In the genomic region with DNA sequence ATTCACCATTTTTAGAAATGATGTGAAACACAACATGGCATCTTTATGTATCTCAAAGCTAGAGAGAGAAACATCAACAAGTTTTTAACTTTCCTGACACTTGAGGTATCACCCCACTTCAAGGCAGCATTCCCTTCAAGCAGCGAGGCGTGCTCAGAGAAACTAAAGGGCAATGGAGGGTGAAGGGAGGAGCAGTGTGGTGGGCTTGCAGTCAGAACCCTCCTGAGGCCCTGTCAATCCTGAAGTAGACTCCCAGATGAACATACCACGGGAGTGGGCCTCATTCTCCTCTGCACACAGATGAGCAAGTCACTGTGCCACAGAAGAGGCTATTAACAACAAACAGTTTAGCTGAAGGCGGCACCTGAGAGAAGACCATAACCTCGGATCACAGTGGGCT, we compare ENCODE assay signal across 24 mouse cellular contexts.
DNase-seq lines count a peak whose midpoint lies in the region; ATAC-seq and TF ChIP-seq lines count a peak whose summit lies in the region.
"Had no signal": no experiment of that assay in that cellular context is flagged by ENCODE, and none has a peak within 500 bp of the region (broad histone marks: within the 10 kb centered on the region; RNA-seq: fewer than 3 reads in every experiment).

No protein-coding gene starts in this region.

- peaks cover 8% of the 10 kb centered on the region for H3K4me1 ChIP-seq in kidney, embryonic 15.5 days
- H3K4me1 ChIP-seq in kidney, adult 2 months (ENCODE audit: control insufficient read depth, insufficient read depth, low read length): no peaks in the 10 kb centered on the region
- H3K4me1 ChIP-seq in kidney, postnatal 0 days (replicated peaks; ENCODE audit: insufficient read depth, low read length): peaks cover 5% of the 10 kb centered on the region; the same call in 1 of the 2 replicates
- H3K4me1 ChIP-seq: embryonic facial prominence, embryonic 12.5 days; forebrain, embryonic 13.5 days; forebrain, embryonic 15.5 days had no signal

- intact Hi-C loops in heart, postnatal 10 days (cut with DNase I): no loop called here

- no peaks in the 10 kb centered on the region for H3K9me3 ChIP-seq in kidney, embryonic 15.5 days (replicated peaks)
- H3K9me3 ChIP-seq in kidney, postnatal 0 days (replicated peaks; ENCODE audit: low read length): no peaks in the 10 kb centered on the region
- H3K9me3 ChIP-seq: embryonic facial prominence, embryonic 10.5 days; embryonic facial prominence, embryonic 12.5 days; forebrain, embryonic 13.5 days; forebrain, embryonic 15.5 days; G1E had no signal

- 38% methylated on average over 5 of the region's 5 CpGs for WGBS in kidney, embryonic 15.5 days
- WGBS in kidney, adult 2 months: 71% methylated on average over 5 of the region's 5 CpGs
- 40% methylated on average over 5 of the region's 5 CpGs for WGBS in kidney, postnatal 0 days

- peak; percentile 49 for DNase-seq in heart, adult 11 months
- DNase-seq in heart, postnatal 10 days: no peak
- DNase-seq in kidney, adult 2 months: no peak
- peak; percentile 72 for DNase-seq in kidney, postnatal 0 days (ENCODE audit: low spot score)
- DNase-seq in kidney, postnatal 10 days: no peak
- DNase-seq: adrenal gland, adult 8-10 months; adrenal gland, postnatal 14 days; adrenal gland, postnatal 36 days; B cell, adult 2 months; cerebellum, adult 11-12 months; cerebellum, adult 2 months; cerebellum, adult 9-10 months; cerebellum, postnatal 10 days; cerebellum, postnatal 25 days had no signal

- H3K36me3 ChIP-seq in kidney, embryonic 15.5 days: no peaks in the 10 kb centered on the region
- H3K36me3 ChIP-seq in kidney, adult 2 months (ENCODE audit: control insufficient read depth, insufficient read depth, low read length): no peaks in the 10 kb centered on the region
- no peaks in the 10 kb centered on the region for H3K36me3 ChIP-seq in kidney, postnatal 0 days (ENCODE audit: insufficient read depth, low read length)
- H3K36me3 ChIP-seq: embryonic facial prominence, embryonic 10.5 days; embryonic facial prominence, embryonic 12.5 days; forebrain, embryonic 15.5 days; G1E had no signal

- peak; percentile 82 for ATAC-seq in kidney, embryonic 15.5 days (replicated peaks; ENCODE audit: low FRiP score)
- peak; percentile 68; the same call in 1 of the 2 replicates for ATAC-seq in kidney, postnatal 0 days (replicated peaks; ENCODE audit: low FRiP score, low read depth)
- ATAC-seq: activated CD4-positive, CD25-positive, alpha-beta regulatory T cell, adult 4 months; CD4-positive, CD25-positive, alpha-beta regulatory T cell, adult 4 months; forebrain, embryonic 13.5 days; forebrain, embryonic 15.5 days; Patski had no signal

- no peak overlapping the region for H3K4me3 ChIP-seq in kidney, embryonic 15.5 days (replicated peaks)
- H3K4me3 ChIP-seq in kidney, adult 2 months (ENCODE audit: insufficient read depth, low read depth, low read length): no peak overlapping the region
- no peak overlapping the region for H3K4me3 ChIP-seq in kidney, postnatal 0 days (replicated peaks; ENCODE audit: low read depth, low read length)
- H3K4me3 ChIP-seq: embryonic facial prominence, embryonic 10.5 days; embryonic facial prominence, embryonic 12.5 days; forebrain, embryonic 13.5 days; forebrain, embryonic 15.5 days had no signal

- no peak for TF ChIP-seq POLR2A in kidney, adult 2 months (IDR thresholded peaks at IDR 0.05; ENCODE audit: low read depth, low read length)

- no peak overlapping the region for H3K9ac ChIP-seq in kidney, embryonic 15.5 days
- no peak overlapping the region for H3K9ac ChIP-seq in kidney, postnatal 0 days (ENCODE audit: low read depth, low read length)
- H3K9ac ChIP-seq: embryonic facial prominence, embryonic 12.5 days; forebrain, embryonic 13.5 days; forebrain, embryonic 15.5 days had no signal

- no peaks in the 10 kb centered on the region for H3K27me3 ChIP-seq in kidney, embryonic 15.5 days
- H3K27me3 ChIP-seq in kidney, adult 2 months (replicated peaks; ENCODE audit: control insufficient read depth, insufficient read depth, low read length): no peaks in the 10 kb centered on the region
- H3K27me3 ChIP-seq in kidney, postnatal 0 days (ENCODE audit: insufficient read depth, low read length): no peaks in the 10 kb centered on the region
- H3K27me3 ChIP-seq: CH12.LX; embryonic facial prominence, embryonic 12.5 days; forebrain, embryonic 13.5 days; forebrain, embryonic 15.5 days; Patski had no signal

- H3K27ac ChIP-seq in kidney, embryonic 15.5 days: 0 out of 2 replicates have a peak overlapping the region, but pooled peaks have one; percentile 18
- H3K27ac ChIP-seq in kidney, adult 2 months (ENCODE audit: insufficient read depth, low read depth, low read length): no peak overlapping the region
- no peak overlapping the region for H3K27ac ChIP-seq in kidney, postnatal 0 days
- H3K27ac ChIP-seq: embryonic facial prominence, embryonic 10.5 days; embryonic facial prominence, embryonic 12.5 days; forebrain, embryonic 13.5 days; forebrain, embryonic 15.5 days had no signal

- no peak overlapping the region for H3K4me2 ChIP-seq in kidney, embryonic 15.5 days
- no peak overlapping the region for H3K4me2 ChIP-seq in kidney, postnatal 0 days (ENCODE audit: low read length)
- H3K4me2 ChIP-seq: embryonic facial prominence, embryonic 12.5 days; forebrain, embryonic 13.5 days; forebrain, embryonic 15.5 days had no signal

- TF ChIP-seq CTCF in kidney, adult 2 months (conservative IDR thresholded peaks at IDR 0.05; ENCODE audit: insufficient read depth, insufficient read length, low read depth, low read length): no peak
- no peak for TF ChIP-seq CTCF in kidney, postnatal 0 days (IDR thresholded peaks at IDR 0.05; ENCODE audit: low read depth)

Comparison
In these comparisons a context has a peak if more than half of its experiments do, and no peak if none do; other contexts are left out.
1. DNase-seq: peak in heart, adult 11 months (single experiment) and kidney, postnatal 0 days (single experiment); none in heart, postnatal 10 days (0 of 2), kidney, adult 2 months (single experiment) and kidney, postnatal 10 days (single experiment).